Mouse (Mus musculus) midbrain, embryonic 16.5 days (tissue): ENCODE results near the gene Mast4. TPM values are rescaled to one million over a fixed set of nuclear protein-coding genes. Genes with fewer than 3 reads are reported as not detected.

Source experiments
- ATAC-seq: fragments of 200-750 bp; cut with Nextera tagmentation; 2 replicates; pipeline ENCODE4 v1.8.0; 2017; ENCODE audit warnings: moderate TSS enrichment
- H3K27ac ChIP-seq: fragments of 300-500 bp; sonication (generic); 2 replicates; pipeline ENCODE4 v1.5.1; 2014; ENCODE audit warnings: mild to moderate bottlenecking, low read length, mixed read lengths
- H3K27me3 ChIP-seq: fragments of 300-500 bp; sonication (generic); 2 replicates; pipeline ENCODE4 v1.6.1; 2014; ENCODE audit warnings: low read depth, low read length, mixed read lengths; ENCODE audit not compliant: control insufficient read depth, insufficient read depth
- H3K36me3 ChIP-seq: fragments of 300-500 bp; sonication (generic); 2 replicates; pipeline ENCODE4 v1.6.1; 2014; ENCODE audit warnings: mild to moderate bottlenecking, low read length, moderate library complexity, mixed read lengths; ENCODE audit not compliant: control insufficient read depth, insufficient read depth
- H3K4me1 ChIP-seq: fragments of 300-500 bp; sonication (generic); 2 replicates; pipeline ENCODE4 v1.6.1; 2014; ENCODE audit warnings: mild to moderate bottlenecking, low read length, mixed read lengths; ENCODE audit not compliant: control insufficient read depth, insufficient read depth
- H3K4me2 ChIP-seq: fragments of 300-500 bp; sonication (generic); 2 replicates; pipeline ENCODE4 v1.6.1; 2014; ENCODE audit warnings: mild to moderate bottlenecking, low read length, mixed read lengths
- H3K4me3 ChIP-seq: fragments of 300-500 bp; sonication (generic); 2 replicates; pipeline ENCODE4 v1.5.1; 2014; ENCODE audit warnings: low read depth, mild to moderate bottlenecking, low read length, moderate library complexity, mixed read lengths
- H3K9ac ChIP-seq: fragments of 300-500 bp; sonication (generic); 2 replicates; pipeline ENCODE4 v1.6.1; 2014; ENCODE audit warnings: low read depth, low read length, mixed read lengths
- H3K9me3 ChIP-seq: fragments of 300-500 bp; sonication (generic); replicated peaks from 2 replicates; pipeline ENCODE4 v1.6.1; 2014; ENCODE audit warnings: mild to moderate bottlenecking, low read length, mixed read lengths; ENCODE audit not compliant: control insufficient read depth, poor library complexity, severe bottlenecking
- WGBS: fragments of 180-500 bp; shearing (Covaris S2); extraction: QIAGEN DNeasy Blood & Tissue Kit; methylation state at CpG from one replicate; pipeline ENCODE4 v1.1.7; 2014; 5-methylcytosine and 5-hydroxymethylcytosine counted together
- polyA plus RNA-seq: library from polyadenylated mRNA; unstranded; fragments of >200 nt; fragmentation: Nextera tagmentation; extraction: Ambion mirVana; gene quantifications from 2 replicates; pipeline ENCODE4 v1.2.1, GENCODE M21; 2015

The Mast4 gene
- polyA plus RNA-seq, 1 experiment from 2014 or later = 33.8 TPM

DNA sequence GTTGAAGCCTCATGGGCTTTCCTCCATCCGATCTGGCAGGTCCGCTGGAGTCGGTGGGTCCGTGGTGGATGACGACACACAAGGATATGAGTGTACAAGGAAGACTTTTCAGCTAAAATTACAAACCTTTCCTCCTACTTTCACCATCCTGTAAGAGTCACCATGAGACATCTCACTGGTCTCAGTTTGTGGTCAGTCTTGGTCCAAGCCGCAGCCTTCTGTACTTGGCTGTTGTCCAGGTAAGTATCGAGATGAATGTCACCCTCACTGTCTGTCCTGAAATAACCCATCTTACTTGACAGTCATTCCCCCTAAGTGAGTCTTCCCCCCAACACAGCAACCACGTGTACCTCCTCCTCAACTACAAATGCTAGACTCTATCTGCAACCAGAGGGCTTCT, 94.6 kb downstream of the Mast4 start:
- Histone ChIP-seq H3K9ac (no peak overlapping the region), H3K4me2 (no peak overlapping the region), H3K9me3 (0 out of 2 replicates have a peak, but pooled peaks cover 2% of the 10 kb centered on the region), H3K27me3 (no peaks in the 10 kb centered on the region), H3K4me1 (no peaks in the 10 kb centered on the region), H3K36me3 (no peaks in the 10 kb centered on the region), H3K4me3 (no peak overlapping the region), H3K27ac (no peak overlapping the region)
- no peak for ATAC-seq
- 89% methylated on average over 8 of the region's 8 CpGs for WGBS

DNA sequence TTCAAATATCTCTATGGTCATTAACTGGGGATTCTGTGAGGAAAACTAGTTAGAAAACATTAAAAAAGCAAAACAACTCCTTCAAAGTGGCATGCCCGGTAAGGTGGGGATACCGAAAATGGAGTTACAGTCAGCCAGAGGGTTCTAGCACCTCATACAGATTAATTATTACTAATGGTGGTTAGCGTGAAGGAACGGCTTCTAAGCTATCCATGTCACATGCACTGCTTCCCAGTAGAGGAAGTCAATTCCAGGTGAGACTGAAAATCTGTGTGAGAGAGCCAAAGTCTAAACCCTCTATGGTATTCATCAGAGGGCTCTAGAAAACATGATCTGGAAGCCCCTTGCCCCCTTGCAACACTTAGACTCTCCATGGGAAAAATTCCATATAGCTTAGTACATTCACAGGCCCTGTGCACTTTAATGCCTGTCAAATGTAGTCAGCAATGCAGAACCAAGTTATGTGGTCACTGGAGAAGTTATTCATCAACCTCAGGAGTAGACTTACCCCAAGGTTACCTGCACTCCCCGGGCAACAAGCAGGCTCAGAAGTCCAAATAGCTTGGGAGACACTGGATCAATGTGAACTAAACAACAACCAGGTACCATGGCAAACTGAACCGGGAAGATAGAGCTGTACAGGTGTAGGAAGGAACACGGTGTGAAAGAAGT, 96.1 kb downstream of the Mast4 start:
- Histone ChIP-seq H3K27me3 (no peaks in the 10 kb centered on the region), H3K36me3 (no peaks in the 10 kb centered on the region), H3K9me3 (0 out of 2 replicates have a peak, but pooled peaks cover 2% of the 10 kb centered on the region), H3K27ac (no peak overlapping the region), H3K4me2 (no peak overlapping the region), H3K4me3 (no peak overlapping the region), H3K9ac (no peak overlapping the region), H3K4me1 (no peaks in the 10 kb centered on the region)
- WGBS = 94% methylated on average over 7 of the region's 7 CpGs
- no peak for ATAC-seq

- Histone ChIP-seq H3K27ac (no peak overlapping the region), H3K9me3 (0 out of 2 replicates have a peak, but pooled peaks cover 2% of the 10 kb centered on the region), H3K36me3 (no peaks in the 10 kb centered on the region), H3K27me3 (no peaks in the 10 kb centered on the region), H3K4me3 (no peak overlapping the region), H3K4me1 (no peaks in the 10 kb centered on the region), H3K9ac (no peak overlapping the region), H3K4me2 (no peak overlapping the region)
- 96% methylated on average over 7 of the region's 7 CpGs for whole genome bisulfite sequencing
- ATAC-seq = no peak
Measured at GRCm38 (mm10) chr13:103232171-103232570, 102.1 kb downstream of the Mast4 start.

DNA sequence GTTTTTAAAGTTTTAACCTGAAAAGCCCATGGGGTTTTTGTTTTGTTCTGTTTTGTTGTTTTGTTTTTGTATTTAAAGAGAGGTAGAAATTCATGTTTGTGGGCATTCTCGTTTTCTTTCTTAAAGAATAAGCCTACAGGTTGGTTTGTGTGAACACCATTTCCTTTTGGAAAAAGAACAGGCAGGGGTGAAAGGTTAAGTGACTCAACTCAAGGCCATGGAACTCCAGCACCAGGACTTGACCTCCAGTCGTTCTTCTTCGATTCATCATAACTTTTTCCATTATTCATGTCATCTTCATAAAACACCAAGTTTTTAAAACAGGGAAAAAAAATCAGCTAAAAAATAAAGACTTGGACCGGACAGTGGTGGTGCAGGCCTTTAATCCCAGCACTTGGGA, 105.2 kb downstream of the Mast4 start:
- Histone ChIP-seq H3K4me1 (peaks cover 16% of the 10 kb centered on the region; the same call in 1 of the 2 replicates), H3K27ac (no peak overlapping the region), H3K9me3 (no peaks in the 10 kb centered on the region), H3K9ac (no peak overlapping the region), H3K27me3 (no peaks in the 10 kb centered on the region), H3K4me2 (no peak overlapping the region), H3K4me3 (no peak overlapping the region), H3K36me3 (no peaks in the 10 kb centered on the region)
- 88% methylated on average over 4 of the region's 4 CpGs for WGBS
- no peak for ATAC-seq

- no peaks in the 10 kb centered on the region for H3K9me3 ChIP-seq
- peak overlapping the region; percentile 27; the same call in 1 of the 2 replicates for H3K4me2 ChIP-seq
- no peaks in the 10 kb centered on the region for H3K27me3 ChIP-seq
- 38% methylated on average over 17 of the region's 17 CpGs for WGBS
- H3K27ac ChIP-seq = peak overlapping the region; percentile 44; the same call in 1 of the 2 replicates
- ATAC-seq = peak; percentile 69
- H3K4me1 ChIP-seq = peaks cover 16% of the 10 kb centered on the region; the same call in 1 of the 2 replicates
- no peaks in the 10 kb centered on the region for H3K36me3 ChIP-seq
- H3K9ac ChIP-seq = no peak overlapping the region
- no peak overlapping the region for H3K4me3 ChIP-seq
Measured at GRCm38 (mm10) chr13:103225895-103226815, 108.1 kb downstream of the Mast4 start.

DNA sequence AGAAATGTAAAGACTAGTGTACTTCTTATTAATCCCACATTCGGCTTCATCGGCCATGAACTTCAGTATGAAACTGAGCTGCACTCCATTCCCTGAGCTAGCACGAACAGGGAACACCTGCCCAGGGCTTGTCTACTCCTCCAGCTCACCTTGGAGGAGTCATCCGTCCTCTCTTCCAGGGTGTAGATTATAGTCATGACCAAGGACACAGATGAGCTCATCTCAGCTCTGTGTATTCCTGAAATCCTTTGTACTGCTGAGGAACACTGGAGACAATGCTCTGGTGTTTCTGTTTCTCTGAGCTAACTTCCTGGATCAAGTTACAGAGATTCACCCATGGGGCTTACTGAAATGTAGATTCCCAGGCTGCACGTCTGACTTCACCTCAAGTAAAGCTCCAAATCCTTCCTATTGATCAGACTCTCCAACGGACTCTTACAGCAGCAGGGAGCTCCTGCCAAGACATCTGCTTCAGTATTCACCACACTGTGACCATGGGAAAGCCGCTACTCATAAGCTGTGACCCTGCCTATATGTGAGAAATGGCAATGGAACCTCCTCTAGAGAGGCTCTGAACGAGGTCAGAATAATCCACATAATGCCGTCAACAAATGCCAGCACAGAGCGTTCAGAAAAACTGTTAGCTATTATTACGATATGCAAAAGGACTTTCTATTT, 108.9 kb downstream of the Mast4 start:
- Histone ChIP-seq H3K27ac (peak overlapping the region; percentile 17; the same call in 1 of the 2 replicates), H3K36me3 (no peaks in the 10 kb centered on the region)

DNA sequence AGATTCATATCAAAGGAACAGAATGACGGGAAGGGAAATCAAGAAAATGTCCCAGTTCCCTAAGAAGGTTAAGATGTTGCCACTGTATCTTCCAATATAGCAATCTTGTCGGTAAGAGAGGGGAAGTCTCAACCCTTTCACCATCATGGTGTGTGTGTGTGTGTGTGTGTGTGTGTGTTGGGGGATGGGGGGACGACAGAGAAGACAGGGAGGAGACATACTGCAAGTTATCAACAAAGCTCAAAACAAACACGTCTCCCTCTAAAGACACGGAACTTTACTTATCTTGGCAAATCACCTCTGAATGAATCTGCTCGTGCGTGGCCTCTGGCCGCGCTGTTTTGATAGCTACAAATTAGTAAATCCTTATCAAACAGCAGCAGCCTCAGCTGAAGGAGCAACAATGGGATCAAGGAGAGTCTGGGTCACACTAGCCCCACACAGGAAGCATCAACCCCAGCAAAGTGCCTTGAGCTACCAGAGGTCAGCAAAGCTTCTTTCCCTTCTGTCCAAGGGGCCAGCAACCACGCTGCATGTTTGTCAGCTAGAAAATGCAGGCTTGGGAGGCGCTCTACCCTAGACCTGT, 113.7 kb downstream of the Mast4 start:
- H3K9me3 ChIP-seq = no peaks in the 10 kb centered on the region
- no peak overlapping the region for H3K4me2 ChIP-seq

More for the DNA sequence above, 108.9 kb downstream of the Mast4 start:
- Histone ChIP-seq H3K4me1 (peaks cover 17% of the 10 kb centered on the region; the same call in 1 of the 2 replicates), H3K4me2 (peak overlapping the region; percentile 27; the same call in 1 of the 2 replicates), H3K4me3 (no peak overlapping the region), H3K27me3 (no peaks in the 10 kb centered on the region), H3K9me3 (no peaks in the 10 kb centered on the region), H3K9ac (no peak overlapping the region)
- ATAC-seq = peak; percentile 52; the same call in 1 of the 2 replicates
- WGBS = 32% methylated on average over 11 of the region's 11 CpGs

GRCm38 (mm10) chr13:103219999-103220398, 114.3 kb downstream of the Mast4 start:
- 41% methylated on average over 2 of the region's 2 CpGs for WGBS
- no peak for ATAC-seq

More for the DNA sequence above, 113.7 kb downstream of the Mast4 start:
- Histone ChIP-seq H3K4me1 (peaks cover 8% of the 10 kb centered on the region; the same call in 1 of the 2 replicates), H3K27ac (no peak overlapping the region), H3K9ac (no peak overlapping the region), H3K27me3 (no peaks in the 10 kb centered on the region), H3K4me3 (no peak overlapping the region), H3K36me3 (no peaks in the 10 kb centered on the region)
- ATAC-seq = no peak
- WGBS = 19% methylated on average over 11 of the region's 11 CpGs

More at GRCm38 (mm10) chr13:103219999-103220398, 114.3 kb downstream of the Mast4 start:
- no peak overlapping the region for H3K27ac ChIP-seq
- H3K4me2 ChIP-seq = no peak overlapping the region
- no peaks in the 10 kb centered on the region for H3K9me3 ChIP-seq
- no peaks in the 10 kb centered on the region for H3K27me3 ChIP-seq
- H3K4me3 ChIP-seq = no peak overlapping the region
- H3K4me1 ChIP-seq = 0 out of 2 replicates have a peak, but pooled peaks cover 2% of the 10 kb centered on the region
- no peak overlapping the region for H3K9ac ChIP-seq
- no peaks in the 10 kb centered on the region for H3K36me3 ChIP-seq
